ENCODE assay signal across 8 mouse cellular contexts in the genomic region with DNA sequence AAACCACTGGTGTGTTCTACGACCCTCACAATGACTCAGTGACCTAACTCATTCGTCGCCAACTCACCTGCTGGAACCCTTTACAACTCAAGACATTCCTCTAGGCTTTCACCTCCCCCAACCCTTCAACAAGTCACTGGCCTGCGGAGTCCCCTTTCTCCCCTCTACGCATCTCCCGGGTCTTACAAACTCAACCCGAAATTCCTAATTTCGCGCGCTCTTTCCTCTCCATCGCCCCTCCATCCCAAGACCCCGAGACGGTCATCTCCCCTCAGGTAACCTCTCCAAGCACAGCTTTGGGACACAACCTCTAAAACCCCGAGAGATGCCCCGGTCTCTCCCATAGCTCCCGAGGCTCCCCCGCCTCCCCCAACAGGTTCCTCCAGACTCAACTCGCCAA.
DNase-seq lines count a peak whose midpoint lies in the region; ATAC-seq and TF ChIP-seq lines count a peak whose summit lies in the region.

No protein-coding gene starts in this region.

- no peak for TF ChIP-seq CTCF in E14TG2a.4 (conservative IDR thresholded peaks at IDR 0.05; ENCODE audit: low read length)

- peak overlapping the region; percentile 88 for H3K4me3 ChIP-seq in heart, embryonic 10.5 days
- H3K4me3 ChIP-seq in E14TG2a.4 (replicated peaks; ENCODE audit: low read length), result peak overlapping the region; percentile 86
- H3K4me3 ChIP-seq in forebrain, embryonic 12.5 days (replicated peaks), result peak overlapping the region; percentile 91
- peak overlapping the region; percentile 67 for H3K4me3 ChIP-seq in liver, embryonic 13.5 days (replicated peaks)

- peak overlapping the region; percentile 95 for H3K27ac ChIP-seq in heart, embryonic 10.5 days
- peak overlapping the region; percentile 98 for H3K27ac ChIP-seq in forebrain, embryonic 12.5 days
- H3K27ac ChIP-seq in liver, embryonic 13.5 days, result no peak overlapping the region

- no peak for DNase-seq in heart, embryonic 10.5 days (ENCODE audit: low spot score)
- DNase-seq in heart, adult 11 months, result no peak
- no peak for DNase-seq in liver, embryonic 13.5 days
- no peak for DNase-seq in urinary bladder, postnatal 4 days (ENCODE audit: low spot score in 2 of 2)
- no peak for DNase-seq in urinary bladder, postnatal 25 days (ENCODE audit: low spot score)
- no peak for DNase-seq in B cell, adult 2 months

- peak; percentile 40 for ATAC-seq in forebrain, embryonic 12.5 days (ENCODE audit: low FRiP score)
- ATAC-seq in liver, embryonic 13.5 days (ENCODE audit: low read depth), result no peak

- WGBS in heart, embryonic 10.5 days, result under 1% methylated on average over 18 of the region's 18 CpGs
- WGBS in forebrain, embryonic 12.5 days, result under 1% methylated on average over 18 of the region's 18 CpGs
- WGBS in liver, embryonic 13.5 days (ENCODE audit: insufficient replicate concordance), result 3% methylated on average over 18 of the region's 18 CpGs

- H3K36me3 ChIP-seq in heart, embryonic 10.5 days, result peaks cover 26% of the 10 kb centered on the region; the same call in 1 of the 2 replicates
- H3K36me3 ChIP-seq in E14TG2a.4 (ENCODE audit: insufficient read depth, low read length), result peaks cover 6% of the 10 kb centered on the region
- H3K36me3 ChIP-seq in forebrain, embryonic 12.5 days (replicated peaks), result peaks cover 15% of the 10 kb centered on the region
- H3K36me3 ChIP-seq in liver, embryonic 13.5 days, result no peaks in the 10 kb centered on the region

- peaks cover 42% of the 10 kb centered on the region for H3K4me1 ChIP-seq in heart, embryonic 10.5 days
- H3K4me1 ChIP-seq in E14TG2a.4 (replicated peaks; ENCODE audit: low read depth, low read length), result peaks cover 30% of the 10 kb centered on the region
- H3K4me1 ChIP-seq in forebrain, embryonic 12.5 days, result peaks cover 40% of the 10 kb centered on the region
- peaks cover 24% of the 10 kb centered on the region for H3K4me1 ChIP-seq in liver, embryonic 13.5 days (replicated peaks)

- H3K9me3 ChIP-seq in heart, embryonic 10.5 days, result no peaks in the 10 kb centered on the region
- no peaks in the 10 kb centered on the region for H3K9me3 ChIP-seq in E14TG2a.4 (ENCODE audit: low read length)
- H3K9me3 ChIP-seq in forebrain, embryonic 12.5 days, result no peaks in the 10 kb centered on the region
- H3K9me3 ChIP-seq in liver, embryonic 13.5 days (replicated peaks), result no peaks in the 10 kb centered on the region

- H3K9ac ChIP-seq in forebrain, embryonic 12.5 days, result peak overlapping the region; percentile 96
- H3K9ac ChIP-seq in liver, embryonic 13.5 days, result peak overlapping the region; percentile 76

- H3K27me3 ChIP-seq in heart, embryonic 10.5 days (ENCODE audit: insufficient read depth, poor library complexity, severe bottlenecking), result no peaks in the 10 kb centered on the region
- H3K27me3 ChIP-seq in E14TG2a.4 (ENCODE audit: insufficient read depth, low read length), result peaks cover 4% of the 10 kb centered on the region; the same call in 1 of the 2 replicates
- H3K27me3 ChIP-seq in forebrain, embryonic 12.5 days, result no peaks in the 10 kb centered on the region
- H3K27me3 ChIP-seq in liver, embryonic 13.5 days, result peaks cover 16% of the 10 kb centered on the region

- peak overlapping the region; percentile 82 for H3K4me2 ChIP-seq in forebrain, embryonic 12.5 days
- H3K4me2 ChIP-seq in liver, embryonic 13.5 days, result peak overlapping the region; percentile 83
